Mouse (Mus musculus) spleen, postnatal 4 days (tissue): ENCODE measurements around the gene Tmem108.

Source experiments
- DNase-seq, 2 experiments: peaks; one replicate each; pipeline ENCODE4 v3.0.0; 2022; ENCODE audit warnings: low spot score in 2 of 2

The Tmem108 gene

GRCm38 (mm10) chr9:103449092-103449491, 312.5 kb downstream of the Tmem108 start:
- peak; percentile 49 to 73 for DNase-seq

DNA sequence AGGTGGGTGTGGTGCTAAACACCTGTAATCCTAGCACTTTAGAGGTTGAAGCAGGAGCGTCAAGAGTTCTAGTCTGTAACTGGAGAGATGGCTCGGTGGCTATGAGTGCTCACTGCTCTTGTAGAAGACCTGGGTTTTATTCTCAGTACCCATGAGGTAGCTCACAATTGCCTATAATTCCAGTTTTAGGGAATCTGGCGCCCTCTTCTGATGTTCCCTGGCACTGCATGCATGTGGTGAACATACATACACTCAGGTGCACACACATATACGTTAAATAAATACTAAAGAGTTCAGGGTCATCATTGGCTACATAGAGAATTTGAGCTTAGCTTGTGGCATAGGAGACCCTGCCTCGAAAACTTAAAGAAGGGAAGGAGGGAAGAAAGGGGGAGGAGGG, 317.0 kb downstream of the Tmem108 start:
- DNase-seq = no peak

GRCm38 (mm10) chr9:103443824-103444185, 317.8 kb downstream of the Tmem108 start:
- no peak for DNase-seq

DNA sequence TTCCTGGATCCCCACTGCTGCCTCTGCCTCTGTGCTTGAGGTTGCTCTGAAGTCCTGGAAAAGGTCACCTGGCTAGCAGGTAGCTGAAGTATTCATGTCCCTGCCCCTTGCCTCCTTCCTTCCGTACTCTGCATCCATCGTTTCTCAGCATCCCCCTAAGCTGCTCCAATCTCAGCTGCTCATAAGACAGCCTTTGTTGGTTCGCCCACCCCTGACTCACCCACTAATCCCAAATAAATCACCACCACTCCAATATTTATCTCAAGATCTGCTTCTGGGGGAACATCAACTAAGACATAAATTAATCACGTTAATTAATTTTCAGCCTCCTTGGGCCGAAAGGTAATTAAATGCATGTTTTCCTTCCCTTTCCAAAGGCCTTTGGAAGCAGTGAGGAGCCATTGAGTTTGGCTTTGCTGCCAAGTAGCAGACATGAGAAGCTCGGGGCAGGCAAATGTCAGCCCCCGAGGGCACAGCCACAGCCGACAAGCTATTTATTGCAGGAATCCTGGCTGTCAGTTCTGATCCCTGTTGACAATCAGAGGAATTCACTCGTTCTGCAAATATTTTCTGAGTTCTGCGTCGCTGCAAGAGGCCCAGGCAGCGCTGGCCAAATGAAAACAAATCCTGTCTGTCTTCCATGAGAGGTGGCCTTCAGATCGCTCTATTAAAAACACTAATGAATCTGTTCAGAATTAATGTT, 318.4 kb downstream of the Tmem108 start:
- DNase-seq = no peak

- DNase-seq = no peak
These were observed 321.0 kb downstream of the Tmem108 start for GRCm38 (mm10) chr9:103440597-103440996.

DNA sequence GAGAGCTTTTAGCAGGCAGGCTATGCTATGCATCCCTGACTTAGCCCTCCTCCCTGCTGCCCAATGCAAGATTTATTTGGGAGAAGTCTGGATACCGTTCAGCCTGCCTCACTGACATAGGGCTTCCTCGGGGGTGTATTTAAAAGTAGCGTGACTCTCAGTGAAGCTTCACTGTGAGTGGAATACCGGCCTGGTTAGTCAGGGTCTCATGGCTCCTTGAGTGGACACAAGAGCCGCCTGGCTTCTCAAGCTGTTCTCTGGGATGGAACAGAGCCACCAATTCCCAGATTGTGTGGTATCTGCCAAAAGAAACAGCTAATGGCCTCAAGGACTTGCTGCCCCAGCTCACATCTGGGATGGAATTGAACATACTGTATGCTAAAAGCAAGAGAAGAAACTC, 324.5 kb downstream of the Tmem108 start:
- no peak for DNase-seq

DNA sequence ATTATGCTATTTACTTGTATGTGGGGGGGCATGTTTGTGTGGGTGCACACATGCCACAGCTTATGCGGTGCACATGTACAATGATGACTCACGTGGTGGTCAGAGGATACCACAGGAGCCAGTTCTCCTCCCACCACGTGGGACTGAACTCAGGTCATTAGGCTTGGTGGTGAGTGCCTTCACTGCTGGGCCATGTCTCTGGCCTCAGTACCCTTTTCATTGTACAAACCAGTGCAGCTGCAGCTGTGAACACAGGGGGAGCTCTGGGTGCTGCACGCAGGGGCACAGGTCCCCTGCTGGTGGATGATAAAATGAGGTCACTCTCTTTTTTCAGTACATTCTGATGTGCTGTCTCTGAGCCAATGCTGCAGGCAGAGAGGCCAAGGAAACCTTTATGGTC, 327.5 kb downstream of the Tmem108 start:
- peak in 1 of 2 experiments; percentile 28 for DNase-seq
